Mouse (Mus musculus): ENCODE measurements around the gene Gm10912.

- TF ChIP-seq CTCF (conservative IDR thresholded peaks at IDR 0.05; ENCODE audit: low read length) = no peak
- TF ChIP-seq NANOG (IDR thresholded peaks at IDR 0.05; ENCODE audit: borderline replicate concordance, low read length) = no peak
Observed at GRCm38 (mm10) chr2:104114898-104115297, 49.3 kb downstream of the Gm10912 start.

Measured in E14TG2a.4 (cell line).